Mouse (Mus musculus): ENCODE measurements at regions not wholly inside any gene's neighbourhood (a gene's known extent, or its start where the extent isn't known, plus 50 kb on each side); places are given as distances from the start of the nearest gene placed in this dataset.

GRCm38 (mm10) chr12:74477619-74478018, 161.4 kb upstream of the Gm11042 start:
- Histone ChIP-seq H3K4me1 (replicated peaks) (no peaks in the 10 kb centered on the region), H3K27me3 (no peaks in the 10 kb centered on the region), H3K9me3 (no peaks in the 10 kb centered on the region), H3K27ac (no peak overlapping the region), H3K36me3 (no peaks in the 10 kb centered on the region), H3K9ac (no peak overlapping the region), H3K4me2 (no peak overlapping the region), H3K4me3 (no peak overlapping the region)
- ATAC-seq (ENCODE audit: low FRiP score), result no peak
- WGBS, result 77% methylated on average over 2 of the region's 2 CpGs

GRCm38 (mm10) chr12:74474741-74475140, 158.5 kb upstream of the Gm11042 start:
- no peak overlapping the region for H3K9ac ChIP-seq
- no peak for ATAC-seq (ENCODE audit: low FRiP score)
- no peak overlapping the region for H3K4me3 ChIP-seq
- H3K36me3 ChIP-seq, result no peaks in the 10 kb centered on the region
- H3K9me3 ChIP-seq, result no peaks in the 10 kb centered on the region
- 91% methylated on average over 1 of the region's 1 CpGs for WGBS
- H3K4me2 ChIP-seq, result no peak overlapping the region
- no peaks in the 10 kb centered on the region for H3K27me3 ChIP-seq
- H3K4me1 ChIP-seq (replicated peaks), result no peaks in the 10 kb centered on the region
- no peak overlapping the region for H3K27ac ChIP-seq

- no peaks in the 10 kb centered on the region for H3K36me3 ChIP-seq
- no peak overlapping the region for H3K4me3 ChIP-seq
- H3K27ac ChIP-seq, result no peak overlapping the region
- H3K4me2 ChIP-seq, result no peak overlapping the region
- no peaks in the 10 kb centered on the region for H3K27me3 ChIP-seq
- peaks cover 16% of the 10 kb centered on the region for H3K4me1 ChIP-seq (replicated peaks)
- ATAC-seq (ENCODE audit: low FRiP score), result no peak
- H3K9ac ChIP-seq, result no peak overlapping the region
- 29% methylated on average over 4 of the region's 4 CpGs for WGBS
- no peaks in the 10 kb centered on the region for H3K9me3 ChIP-seq
Observed at GRCm38 (mm10) chr12:74458521-74458920, 142.3 kb upstream of the Gm11042 start.

- H3K27ac ChIP-seq, result no peak overlapping the region
- no peak for ATAC-seq (ENCODE audit: low FRiP score)
- 73% methylated on average over 4 of the region's 4 CpGs for WGBS
Observed at GRCm38 (mm10) chr12:74452375-74453090, 136.3 kb upstream of the Gm11042 start.

GRCm38 (mm10) chr12:74448248-74448647, 132.1 kb upstream of the Gm11042 start:
- H3K4me3 ChIP-seq, result no peak overlapping the region
- H3K36me3 ChIP-seq, result no peaks in the 10 kb centered on the region
- H3K27ac ChIP-seq, result no peak overlapping the region
- H3K4me2 ChIP-seq, result no peak overlapping the region
- 83% methylated on average over 4 of the region's 4 CpGs for WGBS
- H3K4me1 ChIP-seq (replicated peaks), result peaks cover 8% of the 10 kb centered on the region; the same call in 1 of the 2 replicates
- no peaks in the 10 kb centered on the region for H3K27me3 ChIP-seq
- no peaks in the 10 kb centered on the region for H3K9me3 ChIP-seq
- ATAC-seq (ENCODE audit: low FRiP score), result no peak
- H3K9ac ChIP-seq, result no peak overlapping the region

More at GRCm38 (mm10) chr12:74452375-74453090, 136.3 kb upstream of the Gm11042 start:
- Histone ChIP-seq H3K27me3 (no peaks in the 10 kb centered on the region), H3K4me2 (no peak overlapping the region), H3K9ac (no peak overlapping the region), H3K4me1 (replicated peaks) (peaks cover 8% of the 10 kb centered on the region; the same call in 1 of the 2 replicates), H3K9me3 (no peaks in the 10 kb centered on the region), H3K36me3 (no peaks in the 10 kb centered on the region), H3K4me3 (no peak overlapping the region)

- WGBS, result 85% methylated on average over 4 of the region's 4 CpGs
- no peaks in the 10 kb centered on the region for H3K4me1 ChIP-seq (replicated peaks)
Observed at GRCm38 (mm10) chr12:74434874-74435273, 118.7 kb upstream of the Gm11042 start.

GRCm38 (mm10) chr12:74414738-74415137, 98.5 kb upstream of the Gm11042 start:
- Histone ChIP-seq H3K9ac (no peak overlapping the region), H3K4me1 (replicated peaks) (no peaks in the 10 kb centered on the region), H3K27me3 (no peaks in the 10 kb centered on the region), H3K4me3 (no peak overlapping the region), H3K9me3 (no peaks in the 10 kb centered on the region), H3K36me3 (no peaks in the 10 kb centered on the region), H3K27ac (no peak overlapping the region), H3K4me2 (no peak overlapping the region)
- WGBS, result 89% methylated on average over 2 of the region's 2 CpGs
- ATAC-seq (ENCODE audit: low FRiP score), result no peak

More at GRCm38 (mm10) chr12:74434874-74435273, 118.7 kb upstream of the Gm11042 start:
- Histone ChIP-seq H3K27ac (no peak overlapping the region), H3K9me3 (no peaks in the 10 kb centered on the region), H3K9ac (no peak overlapping the region), H3K36me3 (no peaks in the 10 kb centered on the region), H3K4me2 (no peak overlapping the region), H3K4me3 (no peak overlapping the region), H3K27me3 (no peaks in the 10 kb centered on the region)
- no peak for ATAC-seq (ENCODE audit: low FRiP score)

- Histone ChIP-seq H3K9me3 (no peaks in the 10 kb centered on the region), H3K4me3 (no peak overlapping the region), H3K4me2 (no peak overlapping the region), H3K36me3 (no peaks in the 10 kb centered on the region), H3K9ac (no peak overlapping the region), H3K4me1 (replicated peaks) (no peaks in the 10 kb centered on the region), H3K27ac (no peak overlapping the region), H3K27me3 (no peaks in the 10 kb centered on the region)
- 77% methylated on average over 2 of the region's 2 CpGs for WGBS
- no peak for ATAC-seq (ENCODE audit: low FRiP score)
Observed at GRCm38 (mm10) chr12:74410511-74410910, 94.3 kb upstream of the Gm11042 start.

- Histone ChIP-seq H3K9me3 (no peaks in the 10 kb centered on the region), H3K9ac (no peak overlapping the region), H3K4me2 (no peak overlapping the region), H3K4me1 (replicated peaks) (no peaks in the 10 kb centered on the region), H3K4me3 (no peak overlapping the region), H3K36me3 (no peaks in the 10 kb centered on the region), H3K27me3 (no peaks in the 10 kb centered on the region), H3K27ac (no peak overlapping the region)
- WGBS, result 93% methylated on average over 3 of the region's 3 CpGs
- ATAC-seq (ENCODE audit: low FRiP score), result no peak
Observed at GRCm38 (mm10) chr12:74407591-74408095, 91.4 kb upstream of the Gm11042 start.

GRCm38 (mm10) chr12:74389811-74390210, 73.6 kb upstream of the Gm11042 start:
- Histone ChIP-seq H3K27ac (no peak overlapping the region), H3K4me1 (replicated peaks) (no peaks in the 10 kb centered on the region), H3K4me2 (no peak overlapping the region), H3K36me3 (no peaks in the 10 kb centered on the region), H3K27me3 (no peaks in the 10 kb centered on the region), H3K9ac (no peak overlapping the region), H3K4me3 (no peak overlapping the region), H3K9me3 (no peaks in the 10 kb centered on the region)
- no peak for ATAC-seq (ENCODE audit: low FRiP score)
- WGBS, result 74% methylated on average over 6 of the region's 6 CpGs
